Mouse (Mus musculus) limb, embryonic 11.5 days (tissue): Measurements from ENCODE around the gene Tmem51. TPM values are rescaled to one million over a fixed set of nuclear protein-coding genes. Genes with fewer than 3 reads are reported as not detected.
"Not testable (repeated sequence)": the region's sequence is repeated elsewhere in the genome, so short reads cannot be mapped to it uniquely, and the experiment has no call there.

Experiments used
- ATAC-seq: fragments of 200-750 bp; cut with Nextera tagmentation; 2 replicates; pipeline ENCODE4 v1.8.0; 2017; ENCODE audit warnings: low read depth; ENCODE audit not compliant: insufficient number of reproducible peaks, low FRiP score, low TSS enrichment
- DNase-seq: peaks from one replicate; pipeline ENCODE4 v3.0.0-alpha.2; 2015; ENCODE audit warnings: low spot score
- H3K27ac ChIP-seq: fragments of 300-500 bp; sonication (generic); replicated peaks from 2 replicates; pipeline ENCODE4 v1.5.1; 2014; ENCODE audit warnings: low read depth, mild to moderate bottlenecking, low read length
- H3K27me3 ChIP-seq: fragments of 300-500 bp; sonication (generic); 2 replicates; pipeline ENCODE4 v1.6.1; 2014; ENCODE audit warnings: mild to moderate bottlenecking, low read length, mixed read lengths; ENCODE audit not compliant: control insufficient read depth, insufficient read depth
- H3K36me3 ChIP-seq: fragments of 300-500 bp; sonication (generic); 2 replicates; pipeline ENCODE4 v1.6.1; 2014; ENCODE audit warnings: mild to moderate bottlenecking, low read length, moderate library complexity, mixed read lengths; ENCODE audit not compliant: control insufficient read depth, insufficient read depth
- H3K4me1 ChIP-seq: fragments of 300-500 bp; sonication (generic); 2 replicates; pipeline ENCODE4 v1.6.1; 2014; ENCODE audit warnings: low read length, mixed read lengths; ENCODE audit not compliant: control insufficient read depth, insufficient read depth
- H3K4me2 ChIP-seq: fragments of 300-500 bp; sonication (generic); 2 replicates; pipeline ENCODE4 v1.6.1; 2014; ENCODE audit warnings: low read depth, mild to moderate bottlenecking, moderate library complexity; ENCODE audit not compliant: severe bottlenecking
- H3K4me3 ChIP-seq: fragments of 300-500 bp; sonication (generic); 2 replicates; pipeline ENCODE4 v1.5.1; 2014; ENCODE audit warnings: low read depth, low read length
- H3K9ac ChIP-seq: fragments of 300-500 bp; sonication (generic); 2 replicates; pipeline ENCODE4 v1.6.1; 2014; ENCODE audit warnings: mild to moderate bottlenecking, low read length
- H3K9me3 ChIP-seq: fragments of 300-500 bp; sonication (generic); 2 replicates; pipeline ENCODE4 v1.6.1; 2016; ENCODE audit warnings: low read length; ENCODE audit not compliant: control insufficient read depth
- WGBS: fragments of 180-500 bp; shearing (Covaris S2); extraction: QIAGEN DNeasy Blood & Tissue Kit; methylation state at CpG from one replicate; pipeline ENCODE4 v1.1.7; 2014; 5-methylcytosine and 5-hydroxymethylcytosine counted together
- polyA plus RNA-seq: library from polyadenylated mRNA; unstranded; fragments of >200 nt; fragmentation: Nextera tagmentation; extraction: Ambion mirVana; gene quantifications from 2 replicates; pipeline ENCODE4 v1.2.1, GENCODE M21; 2014

The Tmem51 gene
- polyA plus RNA-seq, 1 experiment from 2014 or later: 11.1 TPM

- Histone ChIP-seq H3K27ac (no peak overlapping the region), H3K27me3 (no peaks in the 10 kb centered on the region), H3K4me3 (no peak overlapping the region), H3K4me1 (no peaks in the 10 kb centered on the region), H3K9me3 (no peaks in the 10 kb centered on the region), H3K36me3 (no peaks in the 10 kb centered on the region), H3K4me2 (no peak overlapping the region), H3K9ac (no peak overlapping the region)
- ATAC-seq: no peak
- 91% methylated on average over 13 of the region's 13 CpGs for WGBS
- DNase-seq: no peak
Observed at GRCm38 (mm10) chr4:142011236-142011635, 72.9 kb downstream of the Tmem51 start.

- no peaks in the 10 kb centered on the region for H3K9me3 ChIP-seq
- no peak overlapping the region for H3K27ac ChIP-seq
- ATAC-seq: no peak
- no peak overlapping the region for H3K4me3 ChIP-seq
- H3K4me2 ChIP-seq: no peak overlapping the region
- no peaks in the 10 kb centered on the region for H3K27me3 ChIP-seq
- H3K4me1 ChIP-seq: no peaks in the 10 kb centered on the region
- H3K36me3 ChIP-seq: no peaks in the 10 kb centered on the region
- 81% methylated on average over 7 of the region's 7 CpGs for WGBS
- DNase-seq: no peak
- no peak overlapping the region for H3K9ac ChIP-seq
Observed at GRCm38 (mm10) chr4:142010441-142010840, 73.7 kb downstream of the Tmem51 start.

GRCm38 (mm10) chr4:142008206-142008605 is 75.9 kb downstream of the Tmem51 start:
- Histone ChIP-seq H3K27ac (no peak overlapping the region), H3K36me3 (no peaks in the 10 kb centered on the region), H3K27me3 (no peaks in the 10 kb centered on the region), H3K9ac (no peak overlapping the region), H3K4me1 (no peaks in the 10 kb centered on the region), H3K4me2 (no peak overlapping the region), H3K4me3 (no peak overlapping the region), H3K9me3 (no peaks in the 10 kb centered on the region)
- ATAC-seq: peak; percentile 44
- peak; percentile 61 for DNase-seq
- 25% methylated on average over 11 of the region's 11 CpGs for WGBS

- Histone ChIP-seq H3K4me2 (no peak overlapping the region), H3K9ac (no peak overlapping the region), H3K27me3 (no peaks in the 10 kb centered on the region), H3K9me3 (no peaks in the 10 kb centered on the region), H3K4me3 (no peak overlapping the region), H3K27ac (no peak overlapping the region), H3K4me1 (no peaks in the 10 kb centered on the region), H3K36me3 (no peaks in the 10 kb centered on the region)
- ATAC-seq (no peak), DNase-seq (no peak)
- 62% methylated on average over 9 of the region's 9 CpGs for WGBS
Observed at GRCm38 (mm10) chr4:142000581-142000980, 83.5 kb downstream of the Tmem51 start.

- Histone ChIP-seq H3K27me3 (no peaks in the 10 kb centered on the region), H3K27ac (no peak overlapping the region), H3K9ac (no peak overlapping the region), H3K4me2 (no peak overlapping the region), H3K4me3 (no peak overlapping the region), H3K36me3 (no peaks in the 10 kb centered on the region), H3K9me3 (no peaks in the 10 kb centered on the region), H3K4me1 (no peaks in the 10 kb centered on the region)
- WGBS: 66% methylated on average over 7 of the region's 7 CpGs
- DNase-seq (no peak), ATAC-seq (no peak)
Observed at GRCm38 (mm10) chr4:141999494-142000074, 84.5 kb downstream of the Tmem51 start.

- H3K9ac ChIP-seq: 0 out of 2 replicates have a peak overlapping the region, but pooled peaks have one; percentile 5
- no peaks in the 10 kb centered on the region for H3K36me3 ChIP-seq
- peak overlapping the region; percentile 21 for H3K4me3 ChIP-seq
- ATAC-seq (peak; percentile 78; the same call in 1 of the 2 replicates), DNase-seq (peak; percentile 71)
- H3K4me2 ChIP-seq: peak overlapping the region; percentile 39; the same call in 1 of the 2 replicates
- no peaks in the 10 kb centered on the region for H3K27me3 ChIP-seq
- WGBS: 24% methylated on average over 11 of the region's 11 CpGs
- no peaks in the 10 kb centered on the region for H3K9me3 ChIP-seq
- H3K4me1 ChIP-seq: no peaks in the 10 kb centered on the region
- 0 out of 2 replicates have a peak overlapping the region, but pooled peaks have one; percentile 5 for H3K27ac ChIP-seq
Observed at GRCm38 (mm10) chr4:141998282-141998821, 85.8 kb downstream of the Tmem51 start.

GRCm38 (mm10) chr4:141996880-141997279 is 87.2 kb downstream of the Tmem51 start:
- no peak overlapping the region for H3K27ac ChIP-seq
- 76% methylated on average over 3 of the region's 3 CpGs for WGBS
- no peaks in the 10 kb centered on the region for H3K9me3 ChIP-seq
- H3K9ac ChIP-seq: no peak overlapping the region
- H3K27me3 ChIP-seq: no peaks in the 10 kb centered on the region
- no peaks in the 10 kb centered on the region for H3K4me1 ChIP-seq
- DNase-seq: no peak
- no peak overlapping the region for H3K4me3 ChIP-seq
- no peak for ATAC-seq
- no peaks in the 10 kb centered on the region for H3K36me3 ChIP-seq
- no peak overlapping the region for H3K4me2 ChIP-seq

- H3K9me3 ChIP-seq: no peaks in the 10 kb centered on the region
- no peaks in the 10 kb centered on the region for H3K4me1 ChIP-seq
- 83% methylated on average over 7 of the region's 7 CpGs for WGBS
- H3K9ac ChIP-seq: no peak overlapping the region
- H3K4me2 ChIP-seq: no peak overlapping the region
- H3K27ac ChIP-seq: no peak overlapping the region
- H3K36me3 ChIP-seq: no peaks in the 10 kb centered on the region
- no peaks in the 10 kb centered on the region for H3K27me3 ChIP-seq
- DNase-seq: no peak
- no peak for ATAC-seq
- no peak overlapping the region for H3K4me3 ChIP-seq
Observed at GRCm38 (mm10) chr4:141996086-141996485, 88.0 kb downstream of the Tmem51 start.

- WGBS: 44% methylated on average over 2 of the region's 2 CpGs
- not testable (repeated sequence) for DNase-seq, H3K9ac ChIP-seq
Observed at GRCm38 (mm10) chr4:141994062-141994471, 90.0 kb downstream of the Tmem51 start.

More at GRCm38 (mm10) chr4:141994062-141994471, 90.0 kb downstream of the Tmem51 start:
- not testable (repeated sequence) for H3K4me2 ChIP-seq, H3K27ac ChIP-seq, H3K27me3 ChIP-seq, H3K36me3 ChIP-seq, H3K4me3 ChIP-seq, H3K4me1 ChIP-seq, ATAC-seq, H3K9me3 ChIP-seq
